Mouse (Mus musculus): ENCODE data around the gene Xirp2.
"Not testable (repeated sequence)": the region's sequence is repeated elsewhere in the genome, so short reads cannot be mapped to it uniquely, and the experiment has no call there.

Gene Xirp2

DNA sequence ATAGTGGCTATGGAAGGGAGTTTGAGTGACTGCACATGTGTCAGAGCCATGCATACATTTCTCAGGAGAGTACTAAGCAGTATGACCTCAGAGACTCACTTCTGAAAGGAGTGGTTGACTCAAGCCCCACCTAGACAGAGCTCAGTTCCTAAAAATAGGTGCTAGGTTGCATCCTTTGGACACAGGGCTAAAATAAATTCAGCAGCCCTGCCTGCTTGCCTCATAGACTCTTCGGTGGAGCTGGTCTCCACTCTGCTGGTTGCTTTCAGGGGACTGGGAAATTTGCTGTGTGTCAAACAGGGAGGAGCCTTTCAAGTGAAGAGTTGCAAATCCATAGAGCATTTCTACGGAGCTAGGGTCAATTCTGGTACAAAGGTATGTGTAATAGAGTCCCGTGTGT is at the start of gene Xirp2:
TSS of gene Xirp2 (plus strand) at position 223 of the 400 bp plus-strand sequence.
- no peak for DNase-seq (ENCODE audit: low spot score in 2 of 2)

DNA sequence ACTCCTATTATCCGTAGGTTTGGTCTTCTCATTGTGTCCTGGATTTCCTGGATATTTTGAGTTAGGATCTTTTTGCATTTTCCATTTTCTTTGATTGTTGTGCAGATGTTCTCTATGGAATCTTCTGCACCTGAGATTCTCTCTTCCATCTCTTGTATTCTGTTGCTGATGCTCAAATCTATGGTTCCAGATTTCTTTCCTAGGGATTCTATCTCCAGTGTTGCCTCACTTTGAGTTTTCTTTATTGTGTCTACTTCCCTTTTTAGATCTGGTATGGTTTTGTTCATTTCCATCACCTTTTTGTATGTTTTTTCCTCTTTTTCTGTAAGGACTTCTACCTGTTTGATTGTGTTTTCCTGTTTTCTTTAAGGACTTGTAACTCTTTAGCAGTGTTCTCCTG is 32.4 kb upstream of the Xirp2 start, which contains the start of gene Gm21830:
TSS of gene Gm21830 (plus strand) at position 301 of the 400 bp plus-strand sequence.
- not testable (repeated sequence) for DNase-seq (ENCODE audit: low spot score in 2 of 2)

DNA sequence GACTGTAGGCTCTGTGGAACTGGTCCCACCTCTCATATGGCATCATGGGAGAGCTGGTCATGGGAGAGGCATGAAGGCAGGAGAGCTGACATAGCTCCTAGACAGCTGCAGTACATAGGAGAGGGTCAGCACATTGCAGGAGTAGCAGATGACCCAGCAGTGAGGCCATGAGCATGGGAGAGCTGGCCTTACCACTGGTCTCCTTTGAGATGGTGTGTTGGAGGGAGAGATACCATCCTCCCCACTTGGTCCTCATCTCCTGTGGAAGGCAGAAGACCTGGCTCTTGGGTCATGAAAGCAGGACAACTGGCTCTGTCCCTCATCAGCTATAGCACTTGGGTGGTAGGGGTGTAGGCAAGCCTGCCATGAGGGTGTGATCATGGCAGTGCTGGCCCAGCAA is 24.9 kb upstream of the Xirp2 start:
- DNase-seq (ENCODE audit: low spot score in 2 of 2): no peak

DNA sequence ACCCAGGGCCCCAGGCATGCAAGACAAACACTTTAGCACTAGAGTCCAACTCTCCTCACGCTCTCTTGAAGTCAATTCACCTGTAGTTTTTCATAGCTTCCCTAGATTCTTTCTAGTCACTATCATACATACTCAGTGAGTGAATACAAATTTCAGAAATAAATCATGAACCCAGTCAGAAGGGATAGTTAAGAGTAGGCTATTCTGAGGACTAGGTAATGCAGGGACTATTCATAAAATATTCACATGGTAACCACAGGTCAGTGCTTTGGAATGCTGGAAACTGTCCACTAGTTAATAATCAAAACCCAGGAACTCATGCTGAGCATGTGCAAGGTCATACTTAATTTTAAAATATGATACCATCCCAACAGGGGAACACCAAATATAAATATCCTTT is 23.0 kb upstream of the Xirp2 start:
- DNase-seq (ENCODE audit: low spot score in 2 of 2): no peak

DNA sequence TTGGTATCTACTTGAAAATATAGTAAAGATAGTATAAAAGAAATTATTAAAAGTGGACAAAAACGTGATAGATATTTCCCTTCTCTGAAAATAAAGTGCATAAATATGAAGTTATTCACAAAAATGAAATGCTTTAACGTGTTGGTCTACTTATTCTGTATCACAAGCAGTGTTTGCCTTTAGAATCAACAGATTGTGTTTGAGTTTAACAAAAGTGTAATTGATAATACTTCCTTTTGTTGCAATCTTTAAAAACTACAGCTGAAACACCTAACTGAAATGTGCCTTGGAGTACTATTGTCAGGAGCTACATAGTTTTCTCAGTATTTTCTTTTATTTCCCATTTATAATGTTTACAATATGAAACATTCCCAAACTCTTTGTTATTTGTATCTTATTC is 12.7 kb upstream of the Xirp2 start, which contains the start of gene Gm26727:
TSS of gene Gm26727 (minus strand) at position 101 of the 400 bp plus-strand sequence.
- DNase-seq (ENCODE audit: low spot score in 2 of 2): no peak

DNA sequence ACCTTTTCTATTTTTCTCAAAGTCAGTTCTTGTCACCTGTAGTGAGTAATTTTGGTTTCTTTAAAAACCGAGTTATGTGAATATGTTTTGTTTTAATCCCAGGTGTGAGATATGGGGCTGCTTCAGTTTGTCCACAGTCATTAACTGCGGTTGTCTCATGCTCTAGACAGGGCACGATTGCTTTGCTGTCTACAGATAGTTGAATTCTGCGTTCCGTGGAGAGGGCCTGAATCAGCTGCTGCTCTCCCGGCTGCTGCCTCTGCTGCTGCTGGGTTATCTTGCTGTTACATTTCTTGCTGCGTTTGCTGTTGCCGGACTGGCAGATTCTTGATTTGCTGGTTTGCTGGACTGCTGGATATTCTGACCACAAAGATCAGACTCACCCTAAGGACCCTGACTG is 7.5 kb upstream of the Xirp2 start:
- DNase-seq (ENCODE audit: low spot score in 2 of 2): no peak

DNA sequence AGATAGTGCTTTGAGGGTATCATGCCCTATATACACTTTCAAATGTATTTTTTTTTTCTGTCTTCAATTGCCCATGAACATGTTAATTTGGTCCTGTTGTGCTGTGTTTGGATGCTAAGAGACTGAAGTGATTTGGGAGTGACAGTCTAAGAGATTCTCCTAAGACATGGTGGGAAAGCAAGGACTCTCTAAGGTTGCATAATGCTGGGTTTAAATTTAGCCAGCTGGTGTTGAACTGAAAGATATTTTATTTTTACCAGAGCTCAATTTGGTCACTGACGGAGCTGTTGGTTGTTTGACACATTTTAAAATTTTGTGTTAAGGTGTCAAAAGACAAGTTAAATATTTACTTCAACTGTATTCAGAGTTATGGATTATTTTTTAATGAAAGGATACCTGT is 970 bp downstream of the Xirp2 start:
- DNase-seq (ENCODE audit: low spot score in 2 of 2): no peak

DNA sequence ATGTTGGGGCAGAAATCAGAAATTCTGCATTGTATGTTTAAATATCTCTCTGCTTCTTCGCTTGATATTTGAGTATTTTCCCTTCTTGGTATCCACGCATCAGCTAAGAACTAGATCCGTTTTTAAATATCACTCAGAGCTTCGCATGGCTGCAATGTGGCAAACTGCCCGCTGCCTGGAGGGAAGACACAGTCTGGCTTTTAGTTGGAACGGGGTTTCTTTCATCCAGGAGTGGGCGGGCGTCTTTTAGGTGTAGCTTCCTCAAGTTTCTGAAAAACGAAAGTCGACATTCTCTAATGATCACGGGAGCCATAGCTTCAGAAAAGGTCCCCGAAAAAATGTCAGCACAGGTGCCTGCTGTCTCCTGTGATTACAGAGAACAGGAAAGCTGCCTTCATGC is 1.4 kb downstream of the Xirp2 start:
- no peak for DNase-seq (ENCODE audit: low spot score in 2 of 2)

DNA sequence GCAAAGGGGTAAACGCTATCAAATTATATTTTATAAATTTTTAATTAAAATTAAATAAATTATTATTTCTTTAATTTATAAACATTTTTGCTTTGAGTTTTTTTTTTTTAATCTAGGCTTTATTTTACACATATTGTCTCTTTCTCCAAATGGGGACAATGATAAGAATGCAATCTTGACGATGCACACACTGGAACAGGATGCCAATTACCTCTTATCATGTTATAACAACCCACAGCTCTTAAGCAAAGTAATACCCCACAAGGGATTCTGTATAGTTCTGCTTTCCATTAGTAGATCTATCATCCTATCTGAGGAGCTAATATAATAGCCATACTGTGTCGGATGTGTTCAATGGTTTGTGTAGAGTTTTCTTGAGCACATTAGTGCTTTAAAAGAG is 15.1 kb downstream of the Xirp2 start:
- DNase-seq (ENCODE audit: low spot score in 2 of 2): no peak

DNA sequence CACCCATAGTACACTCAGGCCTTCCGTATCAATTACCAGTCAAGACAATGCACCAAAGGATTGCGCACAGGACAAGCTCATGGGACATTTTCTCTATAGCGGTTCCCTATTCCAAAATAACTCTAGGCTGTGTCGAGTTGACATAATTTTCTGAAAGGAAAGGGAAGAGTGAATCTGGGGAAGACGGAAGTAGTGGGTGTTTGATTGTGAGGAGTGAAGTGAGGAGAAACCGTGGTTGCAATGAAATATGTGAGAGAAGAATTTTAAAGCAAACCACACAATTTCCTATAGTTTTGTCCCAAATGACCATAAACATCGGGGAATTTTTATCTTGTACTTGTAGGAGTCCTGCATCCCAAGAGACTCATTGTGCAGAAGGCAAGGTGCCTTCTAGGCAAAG is 21.2 kb downstream of the Xirp2 start:
- no peak for DNase-seq (ENCODE audit: low spot score in 2 of 2)

DNA sequence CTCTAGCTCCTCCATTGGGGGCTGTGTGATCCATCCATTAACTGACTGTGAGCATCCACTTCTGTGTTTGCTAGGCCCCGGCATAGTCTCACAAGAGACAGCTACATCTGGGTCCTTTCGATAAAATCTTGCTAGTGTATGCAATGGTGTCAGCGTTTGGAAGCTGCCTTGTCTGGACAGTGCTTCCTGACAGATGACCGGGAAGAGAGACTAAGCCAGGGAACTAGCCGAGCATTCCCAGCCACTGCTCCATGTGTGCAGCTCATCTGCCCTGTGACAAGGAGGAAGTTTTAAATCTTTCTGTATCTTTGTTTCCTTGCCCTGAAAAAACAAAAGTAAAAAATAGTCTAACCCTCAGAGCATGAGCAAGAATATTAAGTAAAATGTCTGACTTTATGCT is 24.2 kb downstream of the Xirp2 start:
- DNase-seq (ENCODE audit: low spot score in 2 of 2): not testable (repeated sequence)

DNA sequence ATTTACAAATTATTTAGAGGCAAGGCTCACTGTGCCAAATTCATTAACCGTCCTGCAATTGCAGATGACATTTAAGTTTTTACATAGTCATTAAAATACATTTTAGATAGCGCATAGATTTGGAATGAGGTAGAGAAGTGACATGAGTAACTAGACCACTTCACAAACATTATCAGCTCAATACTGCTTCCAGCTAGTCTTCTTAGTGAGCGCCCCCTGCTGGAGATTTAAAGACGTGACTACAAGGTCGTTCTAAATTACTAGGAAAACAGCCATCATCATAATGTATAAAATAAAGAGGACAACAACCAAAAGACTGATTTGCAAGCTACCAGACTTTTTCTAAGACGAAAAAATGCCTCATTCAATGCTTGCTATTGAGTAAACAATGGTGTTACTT is 32.0 kb downstream of the Xirp2 start:
- DNase-seq (ENCODE audit: low spot score in 2 of 2): no peak

DNA sequence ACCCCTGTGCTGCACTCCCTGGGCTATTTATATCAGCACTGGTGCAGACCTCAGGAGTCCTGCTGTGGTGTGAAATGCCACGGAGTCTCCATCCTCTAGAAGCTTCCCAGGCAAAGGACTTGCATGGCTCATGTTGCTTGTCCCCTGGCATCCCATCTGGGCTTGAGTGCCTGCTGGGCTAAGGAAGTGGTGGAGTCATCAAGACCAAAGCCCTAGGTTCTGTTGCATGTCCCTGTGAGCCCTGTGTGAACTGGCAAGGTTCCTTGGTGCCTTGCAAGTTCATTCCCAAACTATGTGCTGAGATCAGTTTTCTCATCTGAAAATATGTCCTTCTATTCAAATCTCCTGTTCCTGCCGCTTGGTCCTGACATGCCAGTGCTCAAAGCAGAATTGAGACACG is 35.2 kb downstream of the Xirp2 start:
- DNase-seq (ENCODE audit: low spot score in 2 of 2): no peak

DNA sequence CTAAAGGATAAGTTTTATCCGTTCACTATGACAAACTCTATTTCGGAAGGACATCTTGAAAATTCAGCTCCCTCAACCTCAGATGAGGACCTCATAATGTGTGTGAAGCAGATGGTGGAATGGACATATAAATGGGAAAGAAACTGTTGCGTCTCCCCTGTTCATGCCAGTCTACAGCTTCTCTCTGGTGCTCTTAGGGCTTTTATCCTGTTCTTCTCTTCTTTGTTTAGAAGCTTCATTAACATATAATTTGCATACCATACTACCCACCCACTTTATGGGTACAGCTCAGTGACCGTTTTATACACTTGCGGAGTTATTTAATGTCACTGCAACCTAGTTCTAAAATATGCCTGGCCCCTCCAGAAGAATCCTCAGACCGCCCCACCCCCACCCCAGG is 40.9 kb downstream of the Xirp2 start:
- DNase-seq (ENCODE audit: low spot score in 2 of 2): no peak

DNA sequence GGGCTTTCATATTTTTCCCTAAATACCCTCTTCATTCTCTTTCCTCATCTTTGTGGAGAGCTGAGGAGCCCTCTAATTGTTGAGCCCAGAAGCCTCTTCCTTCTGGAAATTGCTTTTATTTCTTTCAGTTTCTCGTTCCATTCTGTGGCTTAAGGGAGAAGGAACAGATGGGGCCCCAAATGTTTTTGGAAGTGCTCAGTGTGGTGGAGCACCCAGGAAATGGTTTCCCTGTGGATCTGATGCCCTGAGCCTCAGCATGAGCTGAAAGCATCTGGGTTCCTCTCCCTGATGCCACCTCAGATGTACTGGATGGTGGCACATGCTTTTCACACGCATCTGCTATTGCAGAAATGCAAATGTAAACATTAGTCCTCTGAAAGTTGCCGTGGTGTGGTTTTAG is 41.4 kb downstream of the Xirp2 start:
- DNase-seq (ENCODE audit: low spot score in 2 of 2): no peak

DNA sequence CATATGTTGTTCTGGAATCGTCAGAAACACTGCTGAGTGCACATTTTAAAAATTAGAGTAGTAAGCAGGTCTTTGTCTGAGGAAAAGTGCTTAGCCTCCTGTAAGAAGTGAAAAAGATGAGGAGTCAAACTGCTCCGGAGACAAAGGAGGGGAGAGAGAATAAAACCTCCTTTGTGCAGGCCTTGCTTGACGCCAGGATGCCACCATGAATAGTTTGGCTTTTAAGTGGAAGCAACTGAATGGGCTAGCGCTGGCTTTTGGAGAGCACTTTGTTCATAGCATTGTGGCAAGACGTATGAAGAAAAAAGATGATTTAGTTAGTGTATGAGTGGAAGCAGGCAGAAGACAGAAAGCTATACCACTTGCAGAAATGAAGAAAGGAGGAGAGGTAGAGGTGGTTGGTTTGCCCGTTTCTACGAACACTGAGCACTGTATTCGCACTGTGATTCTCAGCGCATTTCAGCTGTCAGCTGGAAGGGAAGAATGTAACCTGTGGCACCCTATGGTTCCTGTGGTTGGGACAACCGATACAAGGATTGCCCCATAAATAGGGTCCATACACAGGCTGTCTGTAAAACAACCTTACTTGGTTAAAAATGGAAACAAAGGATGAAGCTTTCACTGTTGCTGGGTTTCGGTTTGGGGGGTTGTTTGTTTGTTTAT is 42.8 kb downstream of the Xirp2 start:
- DNase-seq (ENCODE audit: low spot score in 2 of 2): no peak

DNA sequence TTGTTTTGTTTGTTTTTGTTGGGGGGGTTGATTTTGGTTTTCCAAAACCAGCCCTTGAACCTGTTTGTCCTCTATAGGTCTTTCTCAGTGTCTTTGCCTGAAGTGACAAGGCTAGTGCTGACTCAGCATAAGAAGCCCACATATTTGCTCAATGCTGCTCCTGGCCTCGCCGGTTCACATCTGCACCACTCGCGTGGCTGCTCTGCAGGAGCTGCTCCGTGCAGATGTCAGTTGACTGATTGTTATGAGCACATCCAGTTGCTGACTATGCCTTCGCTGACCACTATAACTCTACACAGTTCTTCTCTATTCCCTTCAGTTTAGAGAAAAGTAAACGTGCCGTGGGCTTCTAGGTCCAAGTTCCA is 43.3 kb downstream of the Xirp2 start:
- DNase-seq (ENCODE audit: low spot score in 2 of 2): no peak

DNA sequence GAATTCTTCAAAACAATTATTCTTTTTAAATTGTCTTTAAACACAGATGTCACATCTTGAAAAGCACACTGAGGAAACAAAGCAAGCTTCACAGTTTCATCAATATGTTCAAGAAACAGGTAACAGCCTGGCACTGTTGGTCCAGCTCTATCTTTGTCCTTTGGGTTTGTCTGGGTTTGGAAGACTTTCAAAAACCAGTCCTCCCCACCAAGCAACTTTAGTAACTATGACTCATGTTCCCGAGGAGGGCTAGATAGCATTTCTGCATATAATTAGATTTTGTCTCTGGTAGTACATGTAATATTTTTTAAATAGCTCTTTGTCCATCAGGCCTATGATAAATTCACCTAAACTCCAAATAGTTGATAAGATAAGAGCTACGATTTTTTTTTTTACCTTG is 59.7 kb downstream of the Xirp2 start:
- no peak for DNase-seq (ENCODE audit: low spot score in 2 of 2)

DNA sequence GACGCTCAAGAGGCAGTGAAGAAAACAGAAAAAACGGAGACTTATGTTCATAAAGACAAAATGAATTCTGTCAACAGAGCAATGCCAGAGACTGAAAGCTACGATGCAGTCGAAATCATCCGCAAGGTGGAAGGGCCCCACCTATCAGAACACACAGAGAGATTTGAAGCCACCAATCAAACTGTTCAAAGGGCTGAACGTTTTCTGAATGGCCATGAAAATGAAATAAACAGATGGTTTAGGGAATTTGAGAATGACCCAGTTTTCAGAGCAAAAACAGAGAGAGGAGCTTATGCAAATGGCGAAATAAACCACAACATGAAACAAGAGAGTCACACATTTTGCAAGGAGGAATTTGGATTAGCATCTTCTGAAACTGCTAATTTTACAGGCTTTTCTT is 70.6 kb downstream of the Xirp2 start:
- DNase-seq (ENCODE audit: low spot score in 2 of 2): no peak

DNA sequence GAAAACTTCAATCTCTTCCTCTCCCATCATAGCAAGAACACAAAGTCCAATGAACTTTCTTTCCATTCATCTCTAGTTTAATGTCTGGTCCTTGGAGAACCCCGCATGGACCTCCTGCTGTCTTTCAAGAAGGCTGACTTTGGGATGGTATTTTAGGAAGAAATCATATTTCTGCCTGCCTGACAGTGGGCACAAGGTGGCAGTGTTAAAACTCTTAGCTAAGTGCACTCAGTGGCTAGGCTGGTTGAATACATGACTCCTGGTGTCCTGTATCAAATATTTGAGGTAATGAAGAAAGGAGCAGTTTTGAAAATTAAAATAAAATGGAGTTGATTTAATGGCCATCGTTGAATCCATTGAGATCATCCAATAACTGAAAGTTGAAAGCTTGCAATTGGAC is 89.5 kb downstream of the Xirp2 start:
- no peak for DNase-seq (ENCODE audit: low spot score in 2 of 2)

DNA sequence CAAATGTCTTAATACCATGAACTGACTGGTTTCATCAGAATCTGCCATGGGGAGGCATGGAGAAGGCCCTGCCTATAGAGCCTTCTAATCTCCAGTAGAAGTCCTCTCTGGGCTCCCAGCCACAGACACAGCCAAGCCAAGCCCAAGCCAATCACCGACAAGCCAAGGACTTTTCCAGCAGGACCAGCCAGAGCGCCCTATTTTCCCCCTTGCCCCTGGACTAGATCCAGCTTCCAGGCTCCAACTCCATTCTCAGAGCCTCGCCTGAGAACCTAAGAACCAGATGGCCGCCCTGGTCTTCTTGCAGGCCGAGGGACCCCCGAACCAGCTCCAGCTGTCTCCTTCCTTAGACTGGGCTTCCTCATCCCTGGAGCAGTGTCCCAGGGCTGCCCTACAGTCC is 93.6 kb downstream of the Xirp2 start:
- no peak for DNase-seq (ENCODE audit: low spot score in 2 of 2)

DNA sequence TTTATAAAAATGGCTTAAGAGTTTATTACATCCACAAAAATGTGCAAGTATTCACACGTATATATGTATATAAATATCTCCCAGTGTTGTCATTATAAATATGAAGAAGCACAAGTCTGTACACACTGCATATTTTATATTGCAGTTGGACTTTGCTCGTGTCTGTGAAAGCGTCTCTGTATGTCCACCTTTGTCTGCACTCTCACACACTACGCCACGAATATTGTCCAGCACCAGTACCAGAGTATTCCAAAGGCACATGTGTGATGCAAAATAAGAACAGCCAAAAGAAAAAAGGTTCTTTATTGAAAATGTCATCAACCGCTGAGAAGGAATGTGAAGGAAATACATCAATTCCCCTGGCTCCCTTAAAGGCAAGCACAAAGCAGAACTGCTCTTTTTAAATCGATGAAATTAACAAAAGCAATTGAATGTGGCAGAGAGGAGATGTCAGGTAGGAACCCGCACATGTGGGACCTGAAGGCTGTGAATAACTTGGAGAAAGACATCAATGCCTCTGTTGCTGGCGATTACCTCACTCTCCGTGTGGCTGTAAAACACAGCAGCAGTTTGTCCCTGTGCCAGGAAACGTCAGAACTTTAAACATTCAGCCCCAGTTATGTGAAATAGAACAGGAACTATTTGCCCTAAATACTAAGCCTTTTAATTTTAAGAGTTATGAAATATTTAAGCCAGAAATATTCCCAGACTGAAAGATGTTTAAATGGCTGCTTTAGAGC is 96.3 kb downstream of the Xirp2 start:
- no peak for DNase-seq (ENCODE audit: low spot score in 2 of 2)

DNA sequence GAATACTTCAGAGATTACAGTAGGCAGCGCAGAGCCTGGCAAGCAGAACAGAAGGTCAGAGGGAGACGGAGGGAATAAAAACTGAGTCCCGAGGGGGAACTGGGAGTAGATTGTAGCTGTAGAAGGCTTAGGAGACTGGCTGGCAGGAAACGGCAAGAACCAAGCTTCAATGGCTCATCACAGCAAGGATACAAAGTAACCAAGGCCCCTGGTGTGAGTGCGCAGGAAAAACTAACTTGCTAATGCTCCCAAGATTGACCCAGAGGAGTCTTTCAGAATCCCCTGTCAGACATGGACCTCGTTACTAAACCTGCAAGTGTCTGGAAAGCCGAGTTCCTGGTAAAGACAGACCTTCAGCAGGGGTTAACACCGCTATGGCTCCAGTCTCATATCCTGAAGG is 98.6 kb downstream of the Xirp2 start:
- DNase-seq (ENCODE audit: low spot score in 2 of 2): no peak

Measured in natural killer cell, adult 2 months (primary cell).